Mouse (Mus musculus) spleen, adult 12 weeks (tissue): ENCODE results near the gene Fcgrt.

Source experiments
- DNase-seq: peaks from one replicate; pipeline ENCODE4 v3.0.0; 2022; ENCODE audit warnings: low spot score

Fcgrt gene

GRCm38 (mm10) chr7:45053931-45054510 is 49.6 kb downstream of the Fcgrt start:
- DNase-seq, result peak; percentile 81

DNA sequence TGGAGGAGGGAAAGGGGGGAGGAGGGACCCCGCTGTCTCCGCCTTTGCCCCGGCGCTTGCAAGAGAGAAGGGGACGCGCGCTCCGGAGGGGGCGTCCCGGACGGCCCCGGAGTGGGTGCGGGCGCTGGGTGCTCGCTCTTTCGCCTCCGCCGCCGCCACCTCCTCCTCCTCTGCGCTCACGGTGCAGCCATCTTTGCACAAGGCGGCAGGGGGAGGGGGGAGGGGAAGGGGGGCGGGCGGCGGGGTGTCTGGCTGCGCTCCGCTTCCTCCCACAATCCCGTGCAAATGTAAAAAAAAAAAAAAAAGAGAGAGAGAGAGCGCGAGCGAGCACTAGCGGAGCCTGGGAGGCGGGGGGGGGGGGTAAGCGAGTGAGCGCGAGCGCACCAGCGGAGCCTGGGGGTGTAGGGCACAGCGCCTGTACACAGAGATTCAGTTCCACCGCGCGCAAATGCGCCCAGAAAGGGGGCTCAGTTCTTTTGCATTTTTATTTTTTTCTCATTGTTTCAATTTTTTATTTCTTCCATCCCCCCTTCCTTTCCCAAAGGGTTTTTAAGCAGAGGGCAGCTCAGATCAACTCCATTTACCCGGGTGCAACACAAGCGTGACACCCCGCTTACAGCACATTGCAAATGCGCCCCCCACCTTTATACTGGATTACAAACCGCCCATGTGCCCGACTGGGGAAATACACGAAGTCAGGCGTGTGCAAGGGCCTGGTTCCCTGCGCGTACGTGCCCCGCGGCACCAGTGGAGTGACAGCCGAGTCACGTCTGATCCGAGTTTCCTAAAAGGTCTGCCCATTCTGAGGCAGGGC is 50.3 kb downstream of the Fcgrt start:
- DNase-seq, result peak; percentile 56

DNA sequence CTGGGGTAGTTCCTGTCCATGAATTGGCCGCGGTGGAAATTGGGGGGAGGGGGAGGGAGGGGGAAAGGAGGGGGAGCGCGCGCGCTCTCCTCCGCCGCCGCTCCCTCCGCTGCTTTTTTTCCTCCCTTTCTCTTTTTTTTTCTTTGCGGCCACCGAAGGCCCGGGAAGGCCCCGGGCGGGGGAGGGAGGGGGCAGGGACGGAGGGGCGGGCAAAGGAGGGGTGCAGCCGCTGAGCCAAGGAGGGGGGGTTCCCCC is 50.9 kb downstream of the Fcgrt start, which contains the start of gene Prr12:
Prr12 (minus strand) TSS at position 20 of the 255 bp plus-strand sequence.
- DNase-seq, result no peak

DNA sequence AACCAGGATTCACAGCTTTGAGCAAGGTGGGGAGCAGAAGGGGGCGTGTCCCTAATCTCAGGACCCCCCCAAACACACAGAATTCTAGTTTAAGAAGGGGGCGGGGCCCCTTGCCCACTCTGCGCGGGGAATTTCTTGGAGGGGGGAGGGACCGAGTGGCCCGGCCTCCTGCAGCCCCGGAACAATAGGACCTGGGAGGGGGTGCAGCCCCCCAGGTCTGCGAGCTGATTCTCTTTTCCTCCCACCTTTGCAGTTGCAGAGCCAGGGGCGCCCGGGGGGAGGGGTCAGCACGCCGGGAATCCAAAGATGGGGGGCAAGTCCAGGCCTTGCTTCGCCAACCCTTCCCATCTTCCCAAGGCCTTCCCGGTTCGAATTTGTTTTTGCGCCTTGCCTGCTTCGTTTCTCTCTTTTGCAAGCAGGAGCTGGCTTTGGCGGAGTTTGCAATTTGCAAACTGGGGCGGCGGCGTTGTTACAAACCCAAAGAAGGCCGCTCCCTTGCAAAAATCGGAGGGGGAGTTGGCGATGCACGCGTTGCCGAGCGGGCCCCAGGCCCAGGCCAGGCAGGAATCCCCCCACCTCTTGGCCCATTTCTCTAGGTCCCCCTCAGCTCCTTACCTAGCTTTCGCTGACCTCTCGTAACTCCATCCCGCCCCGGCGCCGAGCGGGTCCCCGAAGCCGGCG is 51.3 kb downstream of the Fcgrt start:
- no peak for DNase-seq

GRCm38 (mm10) chr7:45051601-45051974 is 52.1 kb downstream of the Fcgrt start:
- DNase-seq, result no peak

DNA sequence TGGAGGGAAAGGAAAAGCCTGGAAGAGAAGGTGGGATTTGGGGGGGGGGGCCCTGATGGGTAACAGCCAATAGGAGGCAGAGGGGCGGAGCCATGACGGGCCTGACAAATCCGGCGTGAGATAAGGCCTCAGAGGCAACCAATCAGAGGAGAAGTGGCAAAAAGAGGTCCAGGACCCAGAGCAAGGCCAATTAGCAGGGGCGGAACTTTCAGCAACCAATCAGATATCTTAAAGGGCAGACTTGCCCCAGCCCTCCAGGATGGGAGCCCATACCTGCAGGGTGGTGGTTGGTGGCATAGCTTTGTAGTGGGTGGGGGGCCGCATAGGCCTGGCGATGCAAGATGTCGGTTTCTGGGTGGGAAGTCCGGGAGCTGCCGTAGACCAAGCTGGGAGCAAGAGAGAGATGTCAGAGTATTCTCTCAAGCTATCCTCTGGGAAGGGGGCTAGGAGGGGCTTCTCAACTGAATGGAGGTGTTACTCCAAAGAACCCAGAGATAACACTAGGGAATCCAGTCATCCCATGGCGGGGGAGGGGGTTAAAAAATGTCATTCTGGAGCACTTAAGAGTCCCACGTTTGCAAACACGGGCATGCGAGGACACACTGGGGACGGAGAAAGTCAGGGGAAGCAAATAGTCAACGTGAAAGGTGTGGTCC is 52.6 kb downstream of the Fcgrt start:
- DNase-seq, result no peak

DNA sequence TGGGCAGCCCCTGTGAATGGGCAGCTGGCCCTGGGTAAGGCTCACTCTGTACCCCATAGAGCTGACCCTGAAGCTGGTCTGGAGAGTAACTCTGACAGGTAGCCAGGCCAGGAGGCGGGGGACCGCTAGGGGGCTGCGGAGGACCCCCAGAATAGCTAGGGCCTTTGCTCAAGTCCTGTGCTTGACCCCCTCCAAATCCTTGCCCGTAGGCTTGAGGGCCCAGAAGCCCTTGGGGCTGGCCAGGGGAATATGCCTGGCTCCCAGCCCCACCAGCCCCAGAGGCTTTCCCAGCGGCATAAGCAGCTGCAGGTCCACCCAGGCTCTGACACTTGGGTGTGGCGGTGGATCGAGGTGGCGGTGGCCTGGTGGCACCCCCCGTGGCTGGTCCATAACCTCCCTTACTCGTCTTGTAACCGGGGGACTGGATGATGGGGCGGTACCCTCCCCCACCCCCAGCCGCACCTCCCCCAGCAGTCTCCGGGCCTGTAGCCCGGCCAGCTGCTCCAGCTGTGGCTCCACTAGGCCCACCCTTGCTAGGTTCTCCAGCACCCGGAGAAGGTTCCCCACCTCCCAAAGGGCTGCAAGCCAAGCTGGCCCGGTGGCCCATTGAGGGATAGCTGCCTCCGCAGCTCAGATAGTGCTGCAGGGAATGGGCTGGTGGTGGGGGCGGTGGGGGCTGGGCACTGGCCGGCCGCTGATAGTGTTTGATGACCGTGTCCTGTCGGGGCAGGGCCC is 54.6 kb downstream of the Fcgrt start:
- DNase-seq, result no peak

GRCm38 (mm10) chr7:45048001-45048890 is 55.4 kb downstream of the Fcgrt start:
- DNase-seq, result no peak

GRCm38 (mm10) chr7:45047491-45047890 is 56.2 kb downstream of the Fcgrt start:
- no peak for DNase-seq

DNA sequence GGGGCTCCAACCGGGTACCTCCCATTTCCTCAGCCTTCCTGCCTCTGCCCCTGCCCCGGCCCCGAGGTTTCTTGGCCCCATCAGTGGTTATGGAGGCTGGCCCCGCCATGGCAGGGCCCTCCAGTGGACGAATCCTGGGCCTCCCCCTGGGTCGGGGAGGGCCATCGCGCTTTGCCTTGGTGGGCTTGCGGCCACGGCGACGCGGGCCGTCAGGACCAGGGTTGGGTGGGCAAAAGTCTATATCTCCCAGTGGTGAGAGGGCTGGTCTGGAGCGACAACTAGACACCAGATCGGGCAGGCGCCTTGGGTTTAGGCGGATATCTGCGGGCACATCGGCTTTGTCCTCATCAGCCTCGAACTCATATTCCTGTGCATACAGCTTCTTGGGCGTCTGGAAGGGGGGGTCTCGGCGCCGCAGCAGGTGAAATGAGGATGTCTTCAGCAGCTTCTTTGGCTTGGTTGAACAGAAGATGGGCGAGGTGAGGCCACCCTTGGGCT is 56.7 kb downstream of the Fcgrt start:
- no peak for DNase-seq

DNA sequence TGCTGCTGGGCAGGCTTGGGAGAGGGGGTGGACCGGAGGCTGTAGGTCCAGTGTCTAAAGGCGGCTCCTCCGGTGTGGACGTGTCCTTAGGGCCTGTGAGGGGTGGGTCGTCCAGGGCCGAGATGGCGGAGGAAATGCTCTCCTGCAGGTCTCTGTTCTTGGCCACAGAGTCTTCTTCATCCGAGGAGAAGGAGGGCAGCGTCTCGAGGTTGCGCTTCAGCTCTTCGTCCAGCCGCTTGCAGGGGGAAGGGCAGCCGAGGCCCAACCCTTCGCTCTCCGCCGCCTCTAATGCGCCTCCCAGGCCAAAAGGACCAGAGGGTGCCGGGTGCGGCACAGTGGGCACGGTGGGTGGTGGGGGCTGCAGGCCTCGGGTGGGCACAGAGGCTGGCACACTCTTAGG is 57.9 kb downstream of the Fcgrt start:
- DNase-seq, result no peak

DNA sequence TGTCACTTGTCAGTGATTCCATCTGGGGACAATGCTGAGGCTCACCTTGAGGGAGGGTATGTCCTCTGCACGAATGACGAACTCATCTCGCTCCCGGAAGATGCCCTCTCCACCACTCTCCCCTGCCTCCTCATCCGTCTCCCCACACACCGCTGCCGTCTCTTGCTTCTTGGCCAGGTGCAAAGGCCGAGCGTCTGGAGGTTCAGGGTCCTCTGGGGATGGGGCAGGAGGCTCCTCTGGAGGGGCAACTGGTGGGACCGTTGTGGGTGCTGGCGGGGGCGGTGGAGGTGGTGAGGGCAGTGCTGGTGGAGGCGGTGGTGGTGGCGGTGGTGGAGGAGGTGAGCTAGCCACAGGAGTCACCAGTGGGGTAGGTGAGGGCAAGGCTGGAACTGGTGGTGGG is 60.3 kb downstream of the Fcgrt start:
- no peak for DNase-seq
